Mouse (Mus musculus): ENCODE results near the gene Skp1a. TPM values are rescaled to one million over a fixed set of nuclear protein-coding genes. Genes with fewer than 3 reads are reported as not detected.

Gene Skp1a
- polyA plus RNA-seq, 1 experiment from 2014 or later, result 915 TPM

- Histone ChIP-seq H3K9ac (ENCODE audit: low read length) (no peak overlapping the region), H3K36me3 (ENCODE audit: control insufficient read depth, insufficient read depth, low read length) (no peaks in the 10 kb centered on the region), H3K4me1 (ENCODE audit: control insufficient read depth, insufficient read depth, low read length) (no peaks in the 10 kb centered on the region), H3K27me3 (ENCODE audit: control insufficient read depth, insufficient read depth, low read length) (no peaks in the 10 kb centered on the region), H3K4me3 (ENCODE audit: low read depth, low read length) (no peak overlapping the region), H3K27ac (ENCODE audit: low read depth, low read length) (no peak overlapping the region), H3K4me2 (ENCODE audit: low read depth) (no peak overlapping the region), H3K9me3 (ENCODE audit: control insufficient read depth, low read length) (no peaks in the 10 kb centered on the region)
- DNase-seq (ENCODE audit: low spot score) (no peak), ATAC-seq (ENCODE audit: insufficient read depth, low FRiP score, low TSS enrichment) (no peak)
- 92% methylated on average over 11 of the region's 11 CpGs for WGBS
These were observed 30.5 kb downstream of the Skp1a start for GRCm38 (mm10) chr11:52262338-52262737.

- Histone ChIP-seq H3K9me3 (ENCODE audit: control insufficient read depth, low read length) (no peaks in the 10 kb centered on the region), H3K36me3 (ENCODE audit: control insufficient read depth, insufficient read depth, low read length) (no peaks in the 10 kb centered on the region), H3K27me3 (ENCODE audit: control insufficient read depth, insufficient read depth, low read length) (no peaks in the 10 kb centered on the region), H3K4me2 (ENCODE audit: low read depth) (no peak overlapping the region), H3K4me1 (ENCODE audit: control insufficient read depth, insufficient read depth, low read length) (no peaks in the 10 kb centered on the region), H3K4me3 (ENCODE audit: low read depth, low read length) (no peak overlapping the region), H3K9ac (ENCODE audit: low read length) (no peak overlapping the region), H3K27ac (ENCODE audit: low read depth, low read length) (no peak overlapping the region)
- 83% methylated on average over 7 of the region's 7 CpGs for WGBS
- peak; percentile 3 for DNase-seq (ENCODE audit: low spot score)
- no peak for ATAC-seq (ENCODE audit: insufficient read depth, low FRiP score, low TSS enrichment)
These were observed 33.1 kb downstream of the Skp1a start for GRCm38 (mm10) chr11:52264871-52265270.

GRCm38 (mm10) chr11:52265616-52266307, 34.0 kb downstream of the Skp1a start:
- H3K4me3 ChIP-seq (ENCODE audit: low read depth, low read length), result no peak overlapping the region
- H3K9ac ChIP-seq (ENCODE audit: low read length), result no peak overlapping the region
- ATAC-seq (ENCODE audit: insufficient read depth, low FRiP score, low TSS enrichment) (no peak), DNase-seq (ENCODE audit: low spot score) (peak; percentile 5)
- no peaks in the 10 kb centered on the region for H3K27me3 ChIP-seq (ENCODE audit: control insufficient read depth, insufficient read depth, low read length)
- H3K4me1 ChIP-seq (ENCODE audit: control insufficient read depth, insufficient read depth, low read length), result no peaks in the 10 kb centered on the region
- H3K36me3 ChIP-seq (ENCODE audit: control insufficient read depth, insufficient read depth, low read length), result no peaks in the 10 kb centered on the region
- 78% methylated on average over 12 of the region's 12 CpGs for WGBS
- H3K4me2 ChIP-seq (ENCODE audit: low read depth), result no peak overlapping the region
- H3K27ac ChIP-seq (ENCODE audit: low read depth, low read length), result no peak overlapping the region
- H3K9me3 ChIP-seq (ENCODE audit: control insufficient read depth, low read length), result no peaks in the 10 kb centered on the region

- WGBS, result 94% methylated on average over 5 of the region's 5 CpGs
- no peak overlapping the region for H3K9ac ChIP-seq (ENCODE audit: low read length)
- H3K27ac ChIP-seq (ENCODE audit: low read depth, low read length), result no peak overlapping the region
- no peak overlapping the region for H3K4me2 ChIP-seq (ENCODE audit: low read depth)
- H3K4me1 ChIP-seq (ENCODE audit: control insufficient read depth, insufficient read depth, low read length), result no peaks in the 10 kb centered on the region
- H3K9me3 ChIP-seq (ENCODE audit: control insufficient read depth, low read length), result no peaks in the 10 kb centered on the region
- no peak overlapping the region for H3K4me3 ChIP-seq (ENCODE audit: low read depth, low read length)
- no peaks in the 10 kb centered on the region for H3K27me3 ChIP-seq (ENCODE audit: control insufficient read depth, insufficient read depth, low read length)
- DNase-seq (ENCODE audit: low spot score), result no peak
- H3K36me3 ChIP-seq (ENCODE audit: control insufficient read depth, insufficient read depth, low read length), result no peaks in the 10 kb centered on the region
- no peak for ATAC-seq (ENCODE audit: insufficient read depth, low FRiP score, low TSS enrichment)
These were observed 35.5 kb downstream of the Skp1a start for GRCm38 (mm10) chr11:52267271-52267670.

- Histone ChIP-seq H3K27ac (ENCODE audit: low read depth, low read length) (no peak overlapping the region), H3K4me2 (ENCODE audit: low read depth) (no peak overlapping the region), H3K4me1 (ENCODE audit: control insufficient read depth, insufficient read depth, low read length) (0 out of 2 replicates have a peak, but pooled peaks cover 3% of the 10 kb centered on the region), H3K9me3 (ENCODE audit: control insufficient read depth, low read length) (no peaks in the 10 kb centered on the region), H3K36me3 (ENCODE audit: control insufficient read depth, insufficient read depth, low read length) (no peaks in the 10 kb centered on the region), H3K27me3 (ENCODE audit: control insufficient read depth, insufficient read depth, low read length) (no peaks in the 10 kb centered on the region), H3K9ac (ENCODE audit: low read length) (no peak overlapping the region), H3K4me3 (ENCODE audit: low read depth, low read length) (no peak overlapping the region)
- ATAC-seq (ENCODE audit: insufficient read depth, low FRiP score, low TSS enrichment) (no peak), DNase-seq (ENCODE audit: low spot score) (no peak)
- WGBS, result 77% methylated on average over 7 of the region's 7 CpGs
These were observed 36.5 kb downstream of the Skp1a start for GRCm38 (mm10) chr11:52268104-52268835.

- H3K27me3 ChIP-seq (ENCODE audit: control insufficient read depth, insufficient read depth, low read length), result no peaks in the 10 kb centered on the region
- no peaks in the 10 kb centered on the region; the same call in 1 of the 2 replicates for H3K36me3 ChIP-seq (ENCODE audit: control insufficient read depth, insufficient read depth, low read length)
- H3K4me3 ChIP-seq (ENCODE audit: low read depth, low read length), result no peak overlapping the region
- DNase-seq (ENCODE audit: low spot score) (no peak), ATAC-seq (ENCODE audit: insufficient read depth, low FRiP score, low TSS enrichment) (no peak)
- WGBS, result 91% methylated on average over 6 of the region's 6 CpGs
- 0 out of 2 replicates have a peak, but pooled peaks cover 3% of the 10 kb centered on the region for H3K4me1 ChIP-seq (ENCODE audit: control insufficient read depth, insufficient read depth, low read length)
- no peak overlapping the region for H3K4me2 ChIP-seq (ENCODE audit: low read depth)
- no peak overlapping the region for H3K27ac ChIP-seq (ENCODE audit: low read depth, low read length)
- H3K9me3 ChIP-seq (ENCODE audit: control insufficient read depth, low read length), result no peaks in the 10 kb centered on the region
- H3K9ac ChIP-seq (ENCODE audit: low read length), result no peak overlapping the region
These were observed 38.0 kb downstream of the Skp1a start for GRCm38 (mm10) chr11:52269841-52270240.

- Histone ChIP-seq H3K4me1 (ENCODE audit: control insufficient read depth, insufficient read depth, low read length) (0 out of 2 replicates have a peak, but pooled peaks cover 3% of the 10 kb centered on the region), H3K9me3 (ENCODE audit: control insufficient read depth, low read length) (no peaks in the 10 kb centered on the region), H3K27me3 (ENCODE audit: control insufficient read depth, insufficient read depth, low read length) (no peaks in the 10 kb centered on the region), H3K36me3 (ENCODE audit: control insufficient read depth, insufficient read depth, low read length) (no peaks in the 10 kb centered on the region; the same call in 1 of the 2 replicates), H3K4me2 (ENCODE audit: low read depth) (no peak overlapping the region), H3K4me3 (ENCODE audit: low read depth, low read length) (no peak overlapping the region), H3K9ac (ENCODE audit: low read length) (no peak overlapping the region), H3K27ac (ENCODE audit: low read depth, low read length) (no peak overlapping the region)
- no peak for DNase-seq (ENCODE audit: low spot score)
- ATAC-seq (ENCODE audit: insufficient read depth, low FRiP score, low TSS enrichment), result no peak
- 70% methylated on average over 8 of the region's 8 CpGs for WGBS
These were observed 40.1 kb downstream of the Skp1a start for GRCm38 (mm10) chr11:52271765-52272495.

- Histone ChIP-seq H3K4me1 (ENCODE audit: control insufficient read depth, insufficient read depth, low read length) (0 out of 2 replicates have a peak, but pooled peaks cover 3% of the 10 kb centered on the region), H3K4me2 (ENCODE audit: low read depth) (no peak overlapping the region), H3K4me3 (ENCODE audit: low read depth, low read length) (no peak overlapping the region), H3K9me3 (ENCODE audit: control insufficient read depth, low read length) (no peaks in the 10 kb centered on the region), H3K9ac (ENCODE audit: low read length) (no peak overlapping the region), H3K36me3 (ENCODE audit: control insufficient read depth, insufficient read depth, low read length) (no peaks in the 10 kb centered on the region; the same call in 1 of the 2 replicates), H3K27me3 (ENCODE audit: control insufficient read depth, insufficient read depth, low read length) (no peaks in the 10 kb centered on the region), H3K27ac (ENCODE audit: low read depth, low read length) (no peak overlapping the region)
- no peak for DNase-seq (ENCODE audit: low spot score)
- WGBS, result 67% methylated on average over 6 of the region's 6 CpGs
- no peak for ATAC-seq (ENCODE audit: insufficient read depth, low FRiP score, low TSS enrichment)
These were observed 40.8 kb downstream of the Skp1a start for GRCm38 (mm10) chr11:52272619-52273018.
